Mouse (Mus musculus): ENCODE measurements around the gene Pde4c.

Pde4c gene

DNA sequence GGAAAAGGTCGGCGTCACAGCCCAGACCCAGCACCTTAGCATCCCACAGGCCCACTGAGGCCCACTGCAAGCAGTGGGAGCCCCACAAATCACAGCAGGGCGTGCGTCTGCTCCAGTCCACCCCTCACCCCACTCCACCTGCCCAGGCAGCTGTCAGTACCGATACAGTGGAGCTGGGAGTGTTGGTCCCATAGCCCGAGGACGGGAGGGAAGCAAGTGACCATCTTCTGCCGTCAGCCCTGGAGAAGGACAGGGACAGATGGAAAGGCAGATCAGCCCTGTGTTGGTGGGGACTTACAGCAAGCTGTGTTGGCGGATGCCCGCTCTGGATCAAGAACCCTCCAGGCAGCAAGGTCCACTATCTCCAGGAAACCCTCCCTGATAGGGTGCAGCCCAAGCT is 65.5 kb downstream of the Pde4c start:
- no peak for DNase-seq (ENCODE audit: low read depth)

DNA sequence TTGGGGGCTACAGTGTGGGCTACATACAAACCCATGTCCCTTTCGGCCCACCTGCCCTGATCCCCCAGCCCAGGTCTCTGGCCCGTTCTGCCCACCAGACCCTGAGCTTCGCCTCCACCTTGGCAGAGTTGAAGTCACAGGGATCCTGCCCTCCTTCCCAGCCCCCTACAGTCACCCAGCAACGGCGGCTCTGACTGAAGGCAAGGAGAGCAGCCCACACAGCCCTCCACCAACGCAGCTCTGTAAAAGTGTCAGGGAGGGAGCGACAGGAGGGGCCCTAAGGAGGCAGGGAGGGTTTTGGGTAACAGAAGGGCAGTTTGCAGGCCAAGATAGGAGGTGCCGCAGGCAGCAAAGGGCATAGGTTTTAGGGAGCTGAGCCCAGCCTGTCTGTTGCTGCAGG is 67.3 kb downstream of the Pde4c start:
- DNase-seq (ENCODE audit: low read depth), result no peak

DNA sequence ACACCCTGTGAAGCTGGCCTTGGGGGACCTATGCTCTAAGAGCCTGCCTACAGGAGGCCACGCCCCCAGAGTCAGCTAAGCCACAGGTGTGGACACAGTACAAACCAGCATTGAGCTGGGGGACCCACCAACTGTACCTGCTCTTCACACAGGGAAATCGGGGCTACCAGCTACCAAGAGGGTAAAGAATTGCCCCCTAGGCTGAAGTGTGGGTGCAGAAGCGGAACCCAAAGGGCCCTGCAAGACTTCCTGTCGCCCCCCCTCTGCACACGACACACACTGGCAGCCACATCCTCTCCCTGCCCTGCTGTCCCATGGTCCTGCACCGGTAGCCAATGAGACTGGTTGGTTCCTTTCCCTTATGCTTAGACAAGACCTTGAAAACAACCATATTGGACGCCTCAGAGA is 67.8 kb downstream of the Pde4c start:
- no peak for DNase-seq (ENCODE audit: low read depth)

DNA sequence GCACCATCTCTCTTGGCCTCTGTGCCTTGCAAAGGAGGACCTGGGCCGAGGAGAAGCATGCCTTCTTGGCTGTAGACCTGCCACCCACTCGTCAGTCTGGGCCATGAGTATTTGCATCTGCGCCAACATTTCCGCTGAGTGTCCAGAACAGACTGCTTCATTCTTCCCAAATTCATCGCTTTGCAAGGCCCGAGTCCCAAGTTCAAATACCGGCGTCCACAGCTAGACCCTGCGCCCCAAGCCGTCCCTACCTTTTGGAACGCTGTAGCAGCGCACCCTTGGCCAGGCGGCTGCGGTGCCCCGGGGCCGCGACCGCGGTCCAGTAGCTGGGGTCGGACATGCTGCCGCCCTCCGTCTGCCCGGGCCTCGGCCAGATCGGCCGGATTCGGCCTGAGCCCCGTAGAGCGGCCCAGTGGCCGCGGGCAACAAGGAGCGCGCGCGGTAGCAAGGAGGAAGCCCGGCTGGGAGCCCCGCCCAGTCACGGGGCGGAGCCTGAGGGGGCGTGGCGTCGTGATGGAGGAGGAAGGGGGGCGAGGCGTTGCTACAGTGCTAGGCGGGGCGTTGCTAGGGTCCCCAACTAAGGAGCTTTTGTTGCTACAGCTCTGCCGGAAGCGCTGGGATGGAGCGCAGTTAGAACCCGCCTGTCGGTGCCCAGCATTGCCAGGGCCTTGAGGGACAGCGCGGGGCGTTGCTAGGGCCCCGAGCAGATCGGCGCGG is 68.6 kb downstream of the Pde4c start:
- peak; percentile 95 for DNase-seq (ENCODE audit: low read depth)

DNA sequence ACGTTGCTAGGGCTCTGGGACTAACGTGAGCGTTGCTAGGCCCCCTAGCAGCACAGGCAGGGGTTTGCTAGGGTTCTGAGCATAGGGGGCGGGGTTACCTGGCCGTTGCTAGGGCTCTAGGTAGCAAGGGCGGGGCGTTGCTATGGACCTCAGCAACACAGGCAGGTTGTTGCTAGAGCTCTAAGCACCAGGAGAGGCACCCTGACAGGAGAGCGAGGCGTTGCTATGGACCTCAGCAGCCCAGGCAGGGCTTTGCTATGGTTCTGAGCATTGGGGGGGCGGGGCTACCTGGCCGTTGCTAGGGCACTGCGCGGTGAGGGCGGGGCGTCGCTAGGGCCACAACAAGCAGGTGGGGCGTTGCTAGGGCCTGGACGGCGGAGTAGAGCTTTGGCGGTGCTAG is 69.2 kb downstream of the Pde4c start:
- DNase-seq (ENCODE audit: low read depth), result peak; percentile 49

DNA sequence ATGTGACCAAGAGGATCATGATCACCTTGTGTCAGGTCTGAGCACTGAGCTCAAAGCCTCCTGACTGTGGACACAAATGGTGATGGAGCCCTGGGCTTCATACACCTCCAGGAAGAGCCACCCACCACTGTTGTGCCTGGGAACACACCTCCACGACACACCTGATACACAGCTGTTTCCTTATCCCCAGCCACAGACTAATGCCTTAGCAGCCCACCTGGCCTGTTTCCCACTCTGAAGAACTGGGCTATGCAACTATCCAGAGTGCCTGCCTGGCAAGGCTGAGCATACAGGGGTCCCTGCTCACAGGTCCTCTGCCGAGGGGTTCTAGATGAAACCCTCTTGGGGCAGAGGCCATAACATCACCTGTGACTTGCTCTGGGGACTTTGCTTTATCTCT is 70.7 kb downstream of the Pde4c start:
- DNase-seq (ENCODE audit: low read depth), result no peak

DNA sequence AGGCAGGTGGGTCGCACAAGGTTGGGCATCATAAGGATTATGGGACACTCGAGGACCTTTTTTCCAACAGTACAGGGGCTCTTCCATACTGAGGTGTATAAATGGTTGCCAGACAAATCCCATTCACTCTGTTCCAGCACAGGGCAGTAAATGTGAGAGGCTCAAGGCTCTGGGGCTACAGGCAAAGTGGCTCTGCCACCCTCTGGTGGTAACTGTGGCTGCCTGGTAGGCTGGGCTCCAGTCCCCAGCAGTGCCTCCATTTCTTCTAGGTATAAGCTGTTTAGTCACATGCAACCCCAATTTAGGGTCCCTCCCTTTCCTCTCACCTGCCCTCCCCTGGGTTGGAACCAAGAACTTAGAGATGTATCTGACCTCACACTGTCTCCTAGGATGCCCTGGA is 71.8 kb downstream of the Pde4c start:
- DNase-seq (ENCODE audit: low read depth), result no peak

DNA sequence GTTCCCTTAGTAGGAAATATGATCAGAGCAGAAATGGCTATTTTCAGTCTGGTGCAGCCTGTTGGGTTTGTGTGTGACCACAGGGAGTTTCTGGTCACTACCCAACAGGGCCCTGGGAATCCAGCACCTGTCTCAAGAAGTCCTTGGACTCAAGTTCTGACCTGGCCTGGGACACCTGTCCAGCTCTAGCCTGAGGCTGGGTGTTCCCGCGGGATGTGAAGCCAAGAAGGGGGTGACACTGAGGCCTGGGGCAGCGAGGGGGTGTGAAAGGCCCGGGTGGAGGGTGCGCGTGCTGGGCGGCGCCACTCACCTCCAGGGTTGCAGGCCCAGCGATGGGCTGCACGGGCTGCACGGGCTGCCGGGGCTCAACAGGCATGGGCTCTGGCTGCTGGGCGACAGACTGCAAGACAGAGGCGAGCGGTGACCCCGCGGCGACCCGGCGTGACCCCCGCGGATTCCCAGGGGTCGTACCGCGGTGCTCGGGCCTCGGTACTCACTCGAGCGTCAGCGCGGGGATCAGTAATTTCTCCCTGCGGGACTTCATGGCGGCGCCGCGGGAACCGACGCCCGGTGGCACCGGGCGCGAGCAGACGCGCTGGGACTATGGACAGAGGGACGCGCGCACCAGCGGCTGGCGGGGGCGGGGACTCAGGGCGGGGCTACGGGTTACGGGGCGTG is 73.0 kb downstream of the Pde4c start:
- no peak for DNase-seq (ENCODE audit: low read depth)

DNA sequence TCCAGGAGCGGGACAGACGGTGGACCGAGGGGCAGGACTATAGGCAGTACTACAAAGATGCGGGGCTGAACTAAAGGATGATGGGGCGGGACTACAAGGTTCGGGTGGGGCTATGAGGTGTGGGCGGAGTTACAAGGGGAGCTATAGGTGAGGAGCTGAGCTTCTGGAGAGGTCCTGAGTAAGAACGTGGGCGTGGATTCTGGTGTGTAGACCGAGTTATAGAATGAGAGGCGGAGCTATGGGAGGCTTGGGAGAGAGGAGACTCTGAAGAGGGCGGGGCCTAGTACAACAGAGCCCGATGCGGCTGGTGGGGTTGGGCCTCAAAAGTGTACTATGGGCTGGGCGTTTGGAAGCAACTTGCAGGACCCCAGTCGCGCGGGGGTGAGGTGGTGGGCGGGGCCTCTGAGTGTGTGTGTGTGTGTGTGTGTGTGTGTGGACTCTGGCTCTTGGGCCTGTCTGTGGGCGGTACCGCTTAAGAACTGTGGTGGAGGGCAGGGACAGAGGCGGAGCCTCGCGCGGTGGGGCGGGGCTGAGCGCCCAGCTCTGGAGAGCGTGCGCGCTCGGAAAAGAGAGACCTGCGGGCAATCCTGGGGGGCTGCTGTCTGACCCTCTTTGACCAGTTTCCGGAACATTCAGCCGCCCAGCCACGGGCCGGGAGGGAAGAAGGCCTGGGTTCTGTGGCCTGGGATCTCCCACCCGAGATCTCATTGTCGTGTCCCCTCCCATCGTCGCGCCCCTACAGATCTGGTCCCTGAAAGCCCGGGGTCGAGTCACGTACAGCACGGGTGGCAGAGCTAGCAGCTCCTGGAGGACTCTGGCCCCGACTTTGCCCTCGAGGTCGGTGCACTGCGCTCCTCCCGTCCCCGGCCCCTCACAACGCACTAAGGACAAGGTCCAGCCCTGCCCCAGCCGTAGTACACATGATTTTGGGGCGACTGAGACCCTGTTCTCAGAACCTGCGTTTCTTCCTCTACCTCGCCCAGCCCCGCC is 73.9 kb downstream of the Pde4c start:
- DNase-seq (ENCODE audit: low read depth), result peak; percentile 85

DNA sequence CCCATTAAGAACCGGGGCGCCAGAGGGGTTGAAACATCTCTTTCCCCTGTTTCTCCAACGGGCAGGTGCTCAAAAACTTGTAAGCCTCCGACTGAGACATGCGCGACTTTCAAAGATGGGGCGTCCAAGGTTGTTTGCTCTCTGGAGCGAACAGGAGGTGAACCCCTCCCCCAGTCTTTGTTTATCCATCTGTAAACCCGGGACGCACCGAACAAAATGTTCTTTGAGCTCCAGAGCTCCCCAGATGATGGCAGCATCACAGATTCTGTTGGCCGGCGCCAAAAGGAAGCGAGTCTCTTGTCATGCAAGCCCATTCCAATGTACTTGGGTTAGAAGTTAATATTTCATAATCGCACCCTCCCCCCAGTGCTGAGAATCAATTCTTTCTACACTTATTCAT is 74.8 kb downstream of the Pde4c start:
- no peak for DNase-seq (ENCODE audit: low read depth)

DNA sequence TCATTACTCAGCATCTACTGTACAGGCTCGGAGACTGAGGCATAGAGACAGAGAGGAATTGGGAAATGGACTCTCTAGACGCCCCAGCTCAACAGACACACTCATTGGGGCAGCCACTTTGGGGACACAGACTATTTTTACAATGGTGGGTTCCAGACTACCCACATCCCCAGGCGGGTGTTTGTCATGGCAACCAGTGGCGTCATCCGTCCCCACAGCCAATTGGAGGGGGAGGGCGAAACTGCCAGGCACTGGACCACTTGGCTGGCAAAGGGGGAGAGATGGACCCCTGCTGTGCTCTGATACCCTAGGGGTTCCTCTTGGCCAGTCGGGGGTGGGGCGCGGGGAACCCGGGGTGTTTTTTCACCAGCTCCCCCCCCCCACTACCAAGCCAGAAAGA is 77.1 kb downstream of the Pde4c start:
- no peak for DNase-seq (ENCODE audit: low read depth)
